Mouse (Mus musculus): ENCODE results near the gene Olfr1443. TPM values are rescaled to one million over a fixed set of nuclear protein-coding genes. Genes with fewer than 3 reads are reported as not detected.
"Not testable (repeated sequence)": the region's sequence is repeated elsewhere in the genome, so short reads cannot be mapped to it uniquely, and the experiment has no call there.

Gene Olfr1443
- polyA plus RNA-seq (2015; fragmentation: Nextera tagmentation; extraction: Ambion mirVana) = not detected in 2 replicates

- H3K4me3 ChIP-seq (ENCODE audit: low read length) = no peak within 1 kb of the TSS
- H3K36me3 ChIP-seq (ENCODE audit: control insufficient read depth, insufficient read depth) = no peaks in the 10 kb centered on the region
- H3K27me3 ChIP-seq (ENCODE audit: control insufficient read depth, insufficient read depth, low read length) = no peaks in the 10 kb centered on the region
- 53% methylated on average over 3 of the region's 3 CpGs for WGBS
- H3K4me1 ChIP-seq (ENCODE audit: control insufficient read depth, insufficient read depth, low read length) = no peaks in the 10 kb centered on the region
- no peak within 1 kb of the TSS for H3K4me2 ChIP-seq (ENCODE audit: low read depth, low read length)
- H3K9ac ChIP-seq (ENCODE audit: low read length) = no peak within 1 kb of the TSS
- H3K9me3 ChIP-seq (replicated peaks; ENCODE audit: control insufficient read depth, low read length) = no peaks in the 10 kb centered on the region
- no peak for ATAC-seq (replicated peaks; ENCODE audit: extremely low read depth, insufficient read depth, low FRiP score)
- H3K27ac ChIP-seq (ENCODE audit: low read length) = no peak within 1 kb of the TSS
Measured at GRCm38 (mm10) chr19:12677812-12678211, at the start of gene Olfr1443. TSS of gene Olfr1443 (plus strand) at chr19:12678112.

DNA sequence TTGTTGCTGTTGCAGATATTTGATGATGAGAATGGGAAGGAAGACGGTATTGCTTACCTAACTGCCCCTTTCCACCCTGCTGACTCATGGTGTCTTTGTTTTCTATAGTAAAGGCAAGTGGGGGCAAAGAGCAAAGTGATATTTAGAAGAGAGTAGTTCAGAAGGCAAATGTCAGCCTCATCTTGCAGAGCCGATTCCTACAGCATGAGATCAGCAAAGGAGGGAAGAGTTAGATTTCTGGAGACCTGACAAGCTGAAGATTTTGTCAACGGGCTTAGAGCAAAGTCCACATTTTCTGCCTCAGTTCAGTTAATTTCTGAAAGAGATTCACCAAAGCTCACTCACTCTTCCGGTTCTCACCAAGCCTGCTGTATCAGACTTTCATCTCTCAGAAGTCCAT is 44.7 kb upstream of the Olfr1443 start, which contains the start of gene Glyat:
Glyat (plus strand) TSS at position 133 of the 400 bp plus-strand sequence.
- no peaks in the 10 kb centered on the region for H3K27me3 ChIP-seq (ENCODE audit: control insufficient read depth, insufficient read depth, low read length)

GRCm38 (mm10) chr19:12634259-12634658 is 43.7 kb upstream of the Olfr1443 start:
- WGBS = 80% methylated on average over 3 of the region's 3 CpGs
- no peak for ATAC-seq (replicated peaks; ENCODE audit: extremely low read depth, insufficient read depth, low FRiP score)
- Histone ChIP-seq H3K27me3 (ENCODE audit: control insufficient read depth, insufficient read depth, low read length) (no peaks in the 10 kb centered on the region), H3K4me1 (ENCODE audit: control insufficient read depth, insufficient read depth, low read length) (no peaks in the 10 kb centered on the region), H3K27ac (ENCODE audit: low read length) (no peak overlapping the region), H3K4me2 (ENCODE audit: low read depth, low read length) (no peak overlapping the region), H3K4me3 (ENCODE audit: low read length) (no peak overlapping the region), H3K36me3 (ENCODE audit: control insufficient read depth, insufficient read depth) (no peaks in the 10 kb centered on the region), H3K9ac (ENCODE audit: low read length) (no peak overlapping the region), H3K9me3 (replicated peaks; ENCODE audit: control insufficient read depth, low read length) (no peaks in the 10 kb centered on the region)

More for the DNA sequence above, 44.7 kb upstream of the Olfr1443 start, which contains the start of gene Glyat:
- no peaks in the 10 kb centered on the region for H3K9me3 ChIP-seq (replicated peaks; ENCODE audit: control insufficient read depth, low read length)
- H3K4me2 ChIP-seq (ENCODE audit: low read depth, low read length) = no peak within 1 kb of the TSS
- H3K27ac ChIP-seq (ENCODE audit: low read length) = no peak within 1 kb of the TSS
- H3K36me3 ChIP-seq (ENCODE audit: control insufficient read depth, insufficient read depth) = no peaks in the 10 kb centered on the region
- no peak for ATAC-seq (replicated peaks; ENCODE audit: extremely low read depth, insufficient read depth, low FRiP score)
- H3K4me1 ChIP-seq (ENCODE audit: control insufficient read depth, insufficient read depth, low read length) = no peaks in the 10 kb centered on the region
- no peak within 1 kb of the TSS for H3K4me3 ChIP-seq (ENCODE audit: low read length)
- H3K9ac ChIP-seq (ENCODE audit: low read length) = no peak within 1 kb of the TSS
- 59% methylated on average over 4 of the region's 4 CpGs for WGBS

DNA sequence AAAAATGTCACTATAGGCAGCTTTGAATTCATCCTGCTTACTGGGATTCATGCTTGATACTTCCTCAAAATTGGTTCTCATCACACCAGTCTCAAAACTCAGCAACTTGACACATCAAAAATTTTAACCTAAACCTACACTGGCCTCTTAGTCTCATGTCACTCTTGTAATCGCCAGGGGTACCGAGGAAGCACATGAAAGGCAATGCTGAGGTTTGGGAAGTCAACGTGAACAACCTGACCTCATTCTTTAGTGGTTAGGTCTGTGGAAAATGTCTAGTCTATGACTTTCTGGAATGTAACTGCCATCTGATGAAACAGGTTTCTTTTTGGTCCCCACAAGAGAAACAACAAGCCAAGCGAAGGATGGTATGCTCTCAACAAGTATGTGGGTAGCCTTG is 42.9 kb upstream of the Olfr1443 start:
- ATAC-seq (replicated peaks; ENCODE audit: extremely low read depth, insufficient read depth, low FRiP score) = no peak
- Histone ChIP-seq H3K27ac (ENCODE audit: low read length) (no peak overlapping the region), H3K9ac (ENCODE audit: low read length) (no peak overlapping the region), H3K27me3 (ENCODE audit: control insufficient read depth, insufficient read depth, low read length) (no peaks in the 10 kb centered on the region), H3K4me1 (ENCODE audit: control insufficient read depth, insufficient read depth, low read length) (no peaks in the 10 kb centered on the region), H3K9me3 (replicated peaks; ENCODE audit: control insufficient read depth, low read length) (no peaks in the 10 kb centered on the region), H3K4me2 (ENCODE audit: low read depth, low read length) (no peak overlapping the region), H3K4me3 (ENCODE audit: low read length) (no peak overlapping the region), H3K36me3 (ENCODE audit: control insufficient read depth, insufficient read depth) (no peaks in the 10 kb centered on the region)
- WGBS = 67% methylated on average over 4 of the region's 4 CpGs

DNA sequence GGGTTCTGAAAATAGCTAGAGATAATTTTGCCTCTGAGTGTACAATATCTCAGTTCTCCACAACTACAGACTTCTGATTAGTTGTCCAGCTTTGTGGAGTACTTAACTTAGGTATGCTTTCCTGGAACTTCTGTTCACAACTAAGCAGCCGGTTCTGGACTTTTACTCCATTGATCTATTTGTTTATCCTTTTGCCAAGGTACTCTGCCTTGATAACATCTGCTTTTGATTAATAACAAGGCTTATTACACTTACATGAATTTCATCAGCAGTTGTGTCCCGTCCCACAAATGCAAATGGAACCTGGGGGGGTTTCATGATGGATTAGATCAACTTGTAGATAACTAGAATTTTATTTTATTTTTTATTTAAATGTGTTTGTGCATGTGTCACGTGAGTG is 41.0 kb upstream of the Olfr1443 start:
- no peaks in the 10 kb centered on the region for H3K9me3 ChIP-seq (replicated peaks; ENCODE audit: control insufficient read depth, low read length)
- H3K9ac ChIP-seq (ENCODE audit: low read length) = no peak overlapping the region
- H3K27me3 ChIP-seq (ENCODE audit: control insufficient read depth, insufficient read depth, low read length) = no peaks in the 10 kb centered on the region
- no peak overlapping the region for H3K4me2 ChIP-seq (ENCODE audit: low read depth, low read length)
- WGBS = 63% methylated on average over 3 of the region's 3 CpGs
- no peak for ATAC-seq (replicated peaks; ENCODE audit: extremely low read depth, insufficient read depth, low FRiP score)
- no peaks in the 10 kb centered on the region for H3K36me3 ChIP-seq (ENCODE audit: control insufficient read depth, insufficient read depth)
- no peak overlapping the region for H3K4me3 ChIP-seq (ENCODE audit: low read length)
- H3K4me1 ChIP-seq (ENCODE audit: control insufficient read depth, insufficient read depth, low read length) = no peaks in the 10 kb centered on the region
- H3K27ac ChIP-seq (ENCODE audit: low read length) = no peak overlapping the region

DNA sequence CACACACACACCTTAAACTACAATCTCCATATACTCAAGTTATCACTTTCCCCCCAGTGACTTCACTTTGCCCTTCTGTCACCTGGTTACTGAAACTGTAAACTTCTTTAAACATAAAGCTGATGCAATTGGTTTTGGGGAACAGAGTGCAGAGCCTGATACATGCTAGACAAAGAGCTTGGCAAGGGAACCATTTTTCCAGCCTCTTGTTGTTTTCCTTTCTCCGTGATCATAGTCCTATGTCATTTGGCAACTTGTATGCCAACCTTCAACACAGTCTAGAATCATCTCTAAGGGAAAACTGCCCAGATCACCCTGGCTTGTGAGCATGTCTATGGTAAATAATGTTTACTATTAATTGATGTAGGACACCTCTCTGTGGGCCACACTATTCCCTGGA is 39.9 kb upstream of the Olfr1443 start:
- H3K9ac ChIP-seq (ENCODE audit: low read length) = no peak overlapping the region
- no peaks in the 10 kb centered on the region for H3K9me3 ChIP-seq (replicated peaks; ENCODE audit: control insufficient read depth, low read length)
- no peak for ATAC-seq (replicated peaks; ENCODE audit: extremely low read depth, insufficient read depth, low FRiP score)
- H3K4me3 ChIP-seq (ENCODE audit: low read length) = no peak overlapping the region
- no peaks in the 10 kb centered on the region for H3K36me3 ChIP-seq (ENCODE audit: control insufficient read depth, insufficient read depth)
- no peaks in the 10 kb centered on the region for H3K4me1 ChIP-seq (ENCODE audit: control insufficient read depth, insufficient read depth, low read length)
- WGBS = 74% methylated on average over 1 of the region's 1 CpGs
- no peak overlapping the region for H3K27ac ChIP-seq (ENCODE audit: low read length)
- no peak overlapping the region for H3K4me2 ChIP-seq (ENCODE audit: low read depth, low read length)
- no peaks in the 10 kb centered on the region for H3K27me3 ChIP-seq (ENCODE audit: control insufficient read depth, insufficient read depth, low read length)

DNA sequence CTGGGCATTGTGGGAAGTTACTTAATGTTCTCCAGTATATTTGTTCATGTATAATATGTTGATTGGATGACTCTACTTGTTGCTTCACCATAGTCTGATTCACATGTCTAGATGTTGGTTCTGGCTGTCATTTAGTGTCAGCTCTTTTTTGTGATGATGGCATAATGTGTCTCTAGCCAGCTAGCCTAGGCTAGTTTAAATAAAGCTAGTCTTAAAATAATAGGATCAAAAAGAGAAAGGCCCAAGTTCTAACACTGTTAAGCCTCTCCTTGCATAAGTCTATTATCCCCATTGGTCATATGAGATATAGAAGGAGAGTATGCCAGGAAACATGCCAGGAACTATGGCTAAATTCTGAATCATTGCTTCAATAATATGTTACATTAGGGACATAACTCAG is 28.4 kb upstream of the Olfr1443 start:
- no peak overlapping the region for H3K27ac ChIP-seq (ENCODE audit: low read length)
- no peak for ATAC-seq (replicated peaks; ENCODE audit: extremely low read depth, insufficient read depth, low FRiP score)

DNA sequence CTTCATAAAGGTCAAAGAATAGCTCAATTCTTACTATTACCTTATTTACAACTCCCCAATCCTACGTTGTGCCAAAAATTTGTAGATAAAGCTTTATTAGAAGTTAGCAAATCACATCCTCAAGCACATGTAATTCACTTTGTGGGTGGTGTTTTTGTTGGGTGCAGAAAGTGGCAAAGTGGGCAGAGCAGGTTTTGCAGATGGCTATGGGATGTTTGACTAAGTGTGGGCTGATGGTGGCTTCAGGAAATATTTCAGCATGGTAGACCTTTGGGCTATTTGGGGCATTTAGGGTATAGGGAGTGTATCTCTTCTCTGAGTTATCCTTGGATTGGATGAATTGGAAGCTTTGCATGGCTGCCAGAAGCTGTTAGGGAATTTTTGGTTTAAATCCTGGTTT is 11.8 kb upstream of the Olfr1443 start:
- 60% methylated on average over 1 of the region's 1 CpGs for WGBS
- Histone ChIP-seq H3K4me1 (ENCODE audit: control insufficient read depth, insufficient read depth, low read length) (no peaks in the 10 kb centered on the region), H3K4me3 (ENCODE audit: low read length) (no peak overlapping the region), H3K4me2 (ENCODE audit: low read depth, low read length) (no peak overlapping the region), H3K27ac (ENCODE audit: low read length) (no peak overlapping the region), H3K9ac (ENCODE audit: low read length) (no peak overlapping the region), H3K36me3 (ENCODE audit: control insufficient read depth, insufficient read depth) (no peaks in the 10 kb centered on the region), H3K9me3 (replicated peaks; ENCODE audit: control insufficient read depth, low read length) (no peaks in the 10 kb centered on the region), H3K27me3 (ENCODE audit: control insufficient read depth, insufficient read depth, low read length) (no peaks in the 10 kb centered on the region)
- no peak for ATAC-seq (replicated peaks; ENCODE audit: extremely low read depth, insufficient read depth, low FRiP score)

More for the DNA sequence above, 28.4 kb upstream of the Olfr1443 start:
- Histone ChIP-seq H3K4me2 (ENCODE audit: low read depth, low read length) (no peak overlapping the region), H3K36me3 (ENCODE audit: control insufficient read depth, insufficient read depth) (no peaks in the 10 kb centered on the region), H3K9me3 (replicated peaks; ENCODE audit: control insufficient read depth, low read length) (peaks cover 3% of the 10 kb centered on the region; the same call in 1 of the 2 replicates), H3K9ac (ENCODE audit: low read length) (no peak overlapping the region), H3K27me3 (ENCODE audit: control insufficient read depth, insufficient read depth, low read length) (no peaks in the 10 kb centered on the region), H3K4me1 (ENCODE audit: control insufficient read depth, insufficient read depth, low read length) (no peaks in the 10 kb centered on the region), H3K4me3 (ENCODE audit: low read length) (no peak overlapping the region)

GRCm38 (mm10) chr19:12668601-12669000 is 9.3 kb upstream of the Olfr1443 start:
- not testable (repeated sequence) for H3K4me1 ChIP-seq (ENCODE audit: control insufficient read depth, insufficient read depth, low read length); H3K27ac ChIP-seq (ENCODE audit: low read length); H3K27me3 ChIP-seq (ENCODE audit: control insufficient read depth, insufficient read depth, low read length); H3K9ac ChIP-seq (ENCODE audit: low read length); H3K36me3 ChIP-seq (ENCODE audit: control insufficient read depth, insufficient read depth); H3K4me3 ChIP-seq (ENCODE audit: low read length); H3K4me2 ChIP-seq (ENCODE audit: low read depth, low read length); ATAC-seq (replicated peaks; ENCODE audit: extremely low read depth, insufficient read depth, low FRiP score); H3K9me3 ChIP-seq (replicated peaks; ENCODE audit: control insufficient read depth, low read length)
- WGBS = 91% methylated on average over 3 of the region's 3 CpGs

GRCm38 (mm10) chr19:12670139-12670538 is 7.8 kb upstream of the Olfr1443 start, which contains the start of gene Olfr1442:
TSS of gene Olfr1442 (plus strand) at chr19:12670439.
- Histone ChIP-seq H3K4me3 (ENCODE audit: low read length) (no peak within 1 kb of the TSS), H3K9me3 (replicated peaks; ENCODE audit: control insufficient read depth, low read length) (no peaks in the 10 kb centered on the region), H3K9ac (ENCODE audit: low read length) (no peak within 1 kb of the TSS), H3K4me1 (ENCODE audit: control insufficient read depth, insufficient read depth, low read length) (no peaks in the 10 kb centered on the region), H3K4me2 (ENCODE audit: low read depth, low read length) (no peak within 1 kb of the TSS), H3K27me3 (ENCODE audit: control insufficient read depth, insufficient read depth, low read length) (no peaks in the 10 kb centered on the region), H3K27ac (ENCODE audit: low read length) (no peak within 1 kb of the TSS), H3K36me3 (ENCODE audit: control insufficient read depth, insufficient read depth) (no peaks in the 10 kb centered on the region)
- no peak for ATAC-seq (replicated peaks; ENCODE audit: extremely low read depth, insufficient read depth, low FRiP score)

Measured in heart, embryonic 16.5 days (tissue).